Mouse (Mus musculus) ES-Bruce4 (cell line): ENCODE results near the gene Anks1b.

Experiments
- CTCF ChIP-seq: IDR thresholded peaks from one replicate; pipeline ENCODE4 v1.8.1; 2011; ENCODE audit warnings: low read depth, low read length
- POLR2A ChIP-seq: IDR thresholded peaks from one replicate; pipeline ENCODE4 v1.8.1; 2011; ENCODE audit warnings: low read length; ENCODE audit not compliant: insufficient read depth

GRCm38 (mm10) chr10:90190366-90190765 lies 317.1 kb downstream of the Anks1b start:
- TF ChIP-seq POLR2A (no peak), CTCF (no peak)
